ENCODE assay signal across 8 mouse cellular contexts in the genomic region with DNA sequence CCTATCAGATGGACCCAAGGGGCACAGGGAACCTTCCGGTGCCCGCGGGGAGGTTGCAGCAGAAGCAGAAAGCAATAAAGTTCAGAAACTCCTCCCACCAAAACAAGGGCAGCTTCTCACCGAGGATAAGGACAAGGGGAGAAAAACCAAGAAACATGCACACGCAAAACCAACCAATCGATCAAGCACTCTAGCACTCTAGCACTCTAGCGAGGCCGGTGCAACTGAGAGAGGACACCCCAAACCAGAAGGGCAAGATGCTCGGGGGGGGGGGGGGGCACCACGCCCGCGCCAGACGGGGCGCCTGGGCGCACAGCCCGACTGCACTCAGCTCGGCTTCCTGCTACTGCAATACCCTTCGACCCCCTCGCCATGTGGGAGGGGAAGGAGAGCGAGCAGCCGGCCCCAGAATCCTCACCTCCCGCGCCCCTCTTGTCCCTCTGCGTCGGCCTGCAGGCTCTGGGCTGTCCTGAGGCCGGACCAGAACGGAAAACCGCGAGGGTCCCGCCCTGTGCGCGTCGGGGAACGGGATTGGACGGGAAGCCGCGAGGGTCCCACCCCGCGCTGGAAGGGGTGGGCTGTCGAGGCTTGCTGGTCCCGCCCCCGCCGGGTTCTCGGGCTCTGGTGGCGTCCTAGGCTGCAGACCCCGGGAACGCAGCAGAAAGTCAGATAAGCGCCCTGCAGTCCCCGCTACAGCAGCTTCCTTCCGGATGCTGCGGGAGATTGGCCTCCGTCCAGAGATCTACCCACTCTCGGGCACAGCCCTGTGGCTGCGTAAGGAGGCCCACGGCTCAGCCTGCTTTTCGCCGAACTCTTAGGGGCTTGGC. TPM values are rescaled to one million over a fixed set of nuclear protein-coding genes. Genes with fewer than 3 reads are reported as not detected.
A peak's percentile ranks its signal among the peaks of the same experiment; 100 is the strongest.
DNase-seq lines count a peak whose midpoint lies in the region; ATAC-seq lines count a peak whose summit lies in the region.

A gene (minus strand): TSS at position 639 of the 827 bp plus-strand sequence.

- under 1% methylated on average over 54 of the region's 57 CpGs for WGBS in heart, embryonic 14.5 days
- under 1% methylated on average over 51 of the region's 57 CpGs for WGBS in liver, embryonic 13.5 days (ENCODE audit: insufficient replicate concordance)
- under 1% methylated on average over 57 of the region's 57 CpGs for WGBS in stomach, embryonic 16.5 days

- H3K4me2 ChIP-seq in heart, embryonic 14.5 days (ENCODE audit: low read length), result peak within 1 kb of the TSS; percentile 74
- peak within 1 kb of the TSS; percentile 82 for H3K4me2 ChIP-seq in liver, embryonic 13.5 days
- peak within 1 kb of the TSS; percentile 84 for H3K4me2 ChIP-seq in stomach, embryonic 16.5 days (ENCODE audit: low read depth, low read length)

- peak; percentile 100 for ATAC-seq in heart, embryonic 14.5 days (ENCODE audit: insufficient number of reproducible peaks, insufficient read depth, low FRiP score, low read depth)
- ATAC-seq in liver, embryonic 13.5 days (ENCODE audit: low read depth), result peak; percentile 96
- peak; percentile 100 for ATAC-seq in stomach, embryonic 16.5 days (ENCODE audit: insufficient read depth, low FRiP score)

- H3K9ac ChIP-seq in heart, embryonic 14.5 days (ENCODE audit: low read length), result peak within 1 kb of the TSS; percentile 86
- peak within 1 kb of the TSS; percentile 80 for H3K9ac ChIP-seq in liver, embryonic 13.5 days
- peak within 1 kb of the TSS; percentile 88 for H3K9ac ChIP-seq in stomach, embryonic 16.5 days (ENCODE audit: low read length)

- 0 out of 2 replicates have a peak, but pooled peaks cover 2% of the 10 kb centered on the region for H3K4me1 ChIP-seq in brown adipose tissue, adult 24 weeks (ENCODE audit: control insufficient read depth, insufficient read depth, insufficient read length, low read length)
- H3K4me1 ChIP-seq in heart, embryonic 14.5 days (ENCODE audit: control insufficient read depth in 2 of 2, insufficient read depth in 2 of 2, low read length in 2 of 2), result peaks cover 0 to 6% of the 10 kb centered on the region in 2 experiments; a peak in 3 of 4 replicates
- peaks cover 30% of the 10 kb centered on the region for H3K4me1 ChIP-seq in liver, embryonic 13.5 days (replicated peaks)
- H3K4me1 ChIP-seq in stomach, embryonic 16.5 days (ENCODE audit: control insufficient read depth, insufficient read depth, low read length), result peaks cover 5% of the 10 kb centered on the region; the same call in 1 of the 2 replicates

- H3K4me3 ChIP-seq in brown adipose tissue, adult 24 weeks (ENCODE audit: insufficient read depth, low read depth, low read length), result peak within 1 kb of the TSS; percentile 66
- H3K4me3 ChIP-seq in heart, embryonic 14.5 days (ENCODE audit: control insufficient read depth in 1 of 2, insufficient read depth in 1 of 2, low read depth in 1 of 2, low read length in 2 of 2), result peak within 1 kb of the TSS; percentile 79
- peak within 1 kb of the TSS; percentile 83 for H3K4me3 ChIP-seq in liver, embryonic 13.5 days (replicated peaks)
- H3K4me3 ChIP-seq in stomach, embryonic 16.5 days (replicated peaks; ENCODE audit: low read length), result peak within 1 kb of the TSS; percentile 69

- no peaks in the 10 kb centered on the region for H3K27me3 ChIP-seq in heart, embryonic 14.5 days (ENCODE audit: control insufficient read depth, insufficient read depth, low read length)
- H3K27me3 ChIP-seq in liver, embryonic 13.5 days, result no peaks in the 10 kb centered on the region
- no peaks in the 10 kb centered on the region for H3K27me3 ChIP-seq in stomach, embryonic 16.5 days (ENCODE audit: control insufficient read depth, insufficient read depth, low read length)

- H3K27ac ChIP-seq in brown adipose tissue, adult 24 weeks (replicated peaks; ENCODE audit: low read depth, low read length), result 0 out of 2 replicates have a peak within 1 kb of the TSS, but pooled peaks have one; percentile 6
- peak within 1 kb of the TSS; percentile 85 to 91 for H3K27ac ChIP-seq in heart, embryonic 14.5 days (replicated peaks in 1 of 2; ENCODE audit: control insufficient read depth in 1 of 2, insufficient read depth in 1 of 2, low read depth in 2 of 2, low read length in 2 of 2)
- H3K27ac ChIP-seq in liver, embryonic 13.5 days, result peak within 1 kb of the TSS; percentile 86
- peak within 1 kb of the TSS; percentile 87 for H3K27ac ChIP-seq in stomach, embryonic 16.5 days (ENCODE audit: low read length)

- no peaks in the 10 kb centered on the region for H3K9me3 ChIP-seq in heart, embryonic 14.5 days (ENCODE audit: control insufficient read depth, low read length)
- no peaks in the 10 kb centered on the region for H3K9me3 ChIP-seq in liver, embryonic 13.5 days (replicated peaks)
- no peaks in the 10 kb centered on the region for H3K9me3 ChIP-seq in stomach, embryonic 16.5 days (replicated peaks; ENCODE audit: control insufficient read depth, low read length)

- peak; percentile 83 for DNase-seq in CD4-positive, CD25-positive, alpha-beta regulatory T cell, adult 2 months (ENCODE audit: low read depth, low spot score)
- DNase-seq in fibroblast of lung, adult 2 months (ENCODE audit: low read depth), result peak; percentile 81
- DNase-seq in kidney, postnatal 14 days, result peak; percentile 95
- DNase-seq in liver, embryonic 13.5 days, result peak; percentile 86
- peak; percentile 96 for DNase-seq in neural tube, embryonic 10.5 days (ENCODE audit: extremely low spot score, low spot score)

- peaks cover 21% of the 10 kb centered on the region for H3K36me3 ChIP-seq in heart, embryonic 14.5 days (ENCODE audit: control insufficient read depth, insufficient read depth, low read length)
- peaks cover 6% of the 10 kb centered on the region for H3K36me3 ChIP-seq in liver, embryonic 13.5 days
- H3K36me3 ChIP-seq in stomach, embryonic 16.5 days (ENCODE audit: control insufficient read depth, insufficient read depth, low read length), result 0 out of 2 replicates have a peak, but pooled peaks cover 5% of the 10 kb centered on the region

RNA-seq across cellular contexts. Expression of the gene that starts here (rescaled TPM):
- polyA plus RNA-seq in brown adipose tissue, adult 24 weeks (2012; ENCODE audit: insufficient read depth, insufficient read length, missing spikeins), result 42.8 and 43.9 TPM in 2 replicates
- 37.9 and 41.3 TPM in 2 replicates for polyA plus RNA-seq in heart, embryonic 14.5 days (2014; fragmentation: Nextera tagmentation; extraction: Ambion mirVana)
- 36.9 and 45.2 TPM in 2 replicates for polyA plus RNA-seq in liver, embryonic 13.5 days (2015; fragmentation: Nextera tagmentation; extraction: Ambion mirVana)
- polyA plus RNA-seq in stomach, embryonic 16.5 days (2015; fragmentation: Nextera tagmentation; extraction: Ambion mirVana), result 70.9 and 75.3 TPM in 2 replicates

Comparison
In these comparisons a context has a peak if more than half of its experiments do, and no peak if none do; other contexts are left out.
1. Peak in every context shown above with its lines: DNase-seq, ATAC-seq, H3K4me3 ChIP-seq and H3K27ac ChIP-seq.
2. H3K27ac ChIP-seq: peak in every context shown above with its lines; median percentile 88 in heart, embryonic 14.5 days; 87 in stomach, embryonic 16.5 days; 86 in liver, embryonic 13.5 days; 6 in brown adipose tissue, adult 24 weeks.